Mouse (Mus musculus): ENCODE measurements around the gene Tmem258.
"Not testable (repeated sequence)": the region's sequence is repeated elsewhere in the genome, so short reads cannot be mapped to it uniquely, and the experiment has no call there.

Gene Tmem258

GRCm38 (mm10) chr19:10203848-10204615, at the start of gene Tmem258, which contains the start of gene Fen1:
Gene Tmem258, plus strand, starts transcription at chr19:10204014.
Gene Fen1, minus strand, starts transcription at chr19:10204169.
- DNase-seq (ENCODE audit: extremely low spot score, low read depth, low spot score), result peak; percentile 77

- DNase-seq (ENCODE audit: extremely low spot score, low read depth, low spot score), result no peak
Observed at GRCm38 (mm10) chr19:10157725-10158124, 46.1 kb upstream of the Tmem258 start.

DNA sequence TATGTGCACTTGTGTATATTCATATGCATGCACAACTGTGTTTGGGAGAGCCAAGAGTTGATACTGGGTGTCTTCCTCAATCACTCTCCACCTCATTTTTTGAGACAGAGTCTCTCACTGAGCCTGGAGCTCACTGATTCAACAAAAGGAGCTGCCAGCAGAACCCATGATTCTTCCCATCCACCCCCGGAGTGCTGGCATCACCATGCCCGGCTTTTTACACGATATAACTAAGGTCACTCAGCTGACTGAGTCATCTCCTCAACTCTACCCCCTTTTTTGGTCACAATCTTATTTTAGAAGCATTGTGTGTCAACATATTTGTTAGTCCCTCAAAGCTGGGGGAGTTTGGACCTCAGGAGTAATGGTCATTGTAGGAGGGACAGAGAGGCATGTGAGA, 39.9 kb upstream of the Tmem258 start:
- no peak for DNase-seq (ENCODE audit: extremely low spot score, low read depth, low spot score)

- DNase-seq (ENCODE audit: extremely low spot score, low read depth, low spot score), result not testable (repeated sequence)
Observed at GRCm38 (mm10) chr19:10165928-10166327, 37.9 kb upstream of the Tmem258 start.

DNA sequence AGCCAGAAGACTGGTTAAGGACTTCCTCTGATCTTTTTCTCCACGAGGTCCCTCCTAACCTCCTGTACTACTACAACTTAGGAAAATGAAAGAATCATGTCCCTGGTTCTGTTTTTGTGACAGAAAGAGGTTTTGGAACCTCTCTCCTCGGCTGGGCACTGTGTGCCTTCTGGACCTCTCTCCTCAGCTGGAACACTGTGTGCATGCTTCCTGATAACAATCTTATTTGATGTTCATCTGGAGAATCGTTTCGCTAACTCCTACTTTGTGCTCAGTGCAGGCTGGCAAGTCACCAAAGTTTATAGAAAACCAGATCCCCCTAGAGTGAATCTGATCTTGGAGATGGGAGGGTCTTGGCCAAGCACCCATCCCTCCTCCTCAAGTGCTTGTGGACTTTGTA, 36.7 kb upstream of the Tmem258 start:
- no peak for DNase-seq (ENCODE audit: extremely low spot score, low read depth, low spot score)

DNA sequence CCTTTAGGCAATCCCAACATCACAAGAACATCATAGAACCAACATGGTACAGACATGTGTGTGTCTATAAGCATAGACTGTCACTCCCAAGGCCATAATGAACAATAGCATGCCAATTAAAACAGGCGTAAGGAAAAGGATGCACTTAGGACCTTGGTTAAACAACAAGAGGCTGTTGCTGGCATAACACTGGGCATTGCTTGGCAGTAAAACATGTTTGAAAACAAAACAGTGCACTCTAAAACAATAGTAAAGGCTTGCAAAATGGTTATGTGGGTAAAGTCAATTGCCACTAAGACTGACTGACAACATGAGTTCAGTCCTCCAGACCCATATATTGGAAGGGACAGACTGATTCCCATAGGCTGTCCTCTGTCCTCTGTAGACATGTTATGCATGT, 35.9 kb upstream of the Tmem258 start:
- DNase-seq (ENCODE audit: extremely low spot score, low read depth, low spot score), result no peak

- no peak for DNase-seq (ENCODE audit: extremely low spot score, low read depth, low spot score)
Observed at GRCm38 (mm10) chr19:10168441-10168840, 35.4 kb upstream of the Tmem258 start.

GRCm38 (mm10) chr19:10169179-10169578, 34.6 kb upstream of the Tmem258 start:
- DNase-seq (ENCODE audit: extremely low spot score, low read depth, low spot score), result no peak

DNA sequence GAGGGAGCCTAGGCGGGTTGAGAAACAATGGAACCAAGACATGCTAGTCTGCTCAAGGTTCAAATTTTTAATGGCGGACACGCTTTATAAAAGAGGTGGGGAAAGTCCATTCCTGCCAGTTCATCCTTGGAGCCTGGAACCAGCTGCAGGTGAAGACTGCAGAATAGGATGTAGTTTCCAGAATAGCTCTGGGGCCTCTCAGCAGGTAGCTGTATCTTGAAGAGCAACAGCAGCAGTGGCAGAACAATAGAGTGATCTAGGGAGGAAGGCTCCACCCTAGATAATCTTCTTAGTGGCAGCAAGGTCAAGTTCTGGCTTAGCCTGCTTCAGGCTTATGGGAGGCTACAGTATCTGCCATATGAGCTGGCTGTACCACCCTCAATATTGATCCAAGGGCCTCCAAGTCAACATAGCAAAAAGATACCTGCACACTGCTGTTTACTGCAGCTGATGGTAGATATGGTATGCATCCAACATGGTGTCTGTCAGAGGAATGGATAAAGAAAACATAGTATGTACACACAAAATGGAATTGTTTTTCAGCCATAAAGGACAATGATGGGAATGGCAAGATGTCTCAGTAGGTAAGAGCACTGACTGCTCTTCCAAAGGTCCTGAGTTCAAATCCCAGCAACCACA, 34.0 kb upstream of the Tmem258 start:
- not testable (repeated sequence) for DNase-seq (ENCODE audit: extremely low spot score, low read depth, low spot score)

DNA sequence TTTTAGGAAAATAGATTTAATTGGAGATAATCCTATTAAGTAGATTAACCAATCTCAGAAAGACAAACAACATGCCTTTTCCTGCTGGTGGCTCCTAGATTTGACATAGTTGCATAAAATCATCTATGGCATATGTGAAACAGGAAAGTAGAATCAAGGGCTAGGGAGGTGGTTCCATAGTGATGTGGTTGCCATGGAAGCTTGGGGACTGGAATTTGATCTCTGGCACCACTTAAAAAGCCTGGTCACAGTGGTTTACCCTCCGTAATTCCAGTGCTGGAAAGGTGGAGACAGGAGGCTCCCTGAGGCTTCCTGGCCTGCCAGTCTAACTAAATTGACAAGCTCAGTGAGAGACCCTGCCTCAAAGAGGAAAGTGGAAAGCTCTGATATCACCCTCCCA, 33.3 kb upstream of the Tmem258 start:
- no peak for DNase-seq (ENCODE audit: extremely low spot score, low read depth, low spot score)

DNA sequence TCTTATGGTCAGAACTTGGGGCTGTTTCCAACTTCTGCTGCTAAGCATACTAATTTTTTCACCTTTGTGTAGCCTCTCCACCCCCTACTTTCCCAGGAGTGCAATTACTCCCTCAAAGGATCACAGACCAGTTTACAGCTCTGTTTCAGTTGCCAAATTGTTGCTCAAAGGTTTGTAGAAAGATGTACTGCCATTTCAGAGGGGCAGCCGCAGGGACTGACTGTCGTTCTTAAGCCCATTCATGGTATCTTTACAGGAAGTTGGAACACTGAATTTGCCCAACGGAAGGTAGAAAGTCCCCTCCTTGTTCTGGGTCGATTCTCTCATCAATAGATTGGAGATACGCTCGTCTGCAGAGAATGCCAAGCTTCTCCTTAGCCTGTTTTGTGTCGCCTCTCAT, 32.5 kb upstream of the Tmem258 start:
- DNase-seq (ENCODE audit: extremely low spot score, low read depth, low spot score), result no peak

- DNase-seq (ENCODE audit: extremely low spot score, low read depth, low spot score), result no peak
Observed at GRCm38 (mm10) chr19:10171846-10172245, 32.0 kb upstream of the Tmem258 start.

- DNase-seq (ENCODE audit: extremely low spot score, low read depth, low spot score), result no peak
Observed at GRCm38 (mm10) chr19:10173116-10173718, 30.6 kb upstream of the Tmem258 start.

- DNase-seq (ENCODE audit: extremely low spot score, low read depth, low spot score), result no peak
Observed at GRCm38 (mm10) chr19:10173844-10174539, 29.8 kb upstream of the Tmem258 start.

DNA sequence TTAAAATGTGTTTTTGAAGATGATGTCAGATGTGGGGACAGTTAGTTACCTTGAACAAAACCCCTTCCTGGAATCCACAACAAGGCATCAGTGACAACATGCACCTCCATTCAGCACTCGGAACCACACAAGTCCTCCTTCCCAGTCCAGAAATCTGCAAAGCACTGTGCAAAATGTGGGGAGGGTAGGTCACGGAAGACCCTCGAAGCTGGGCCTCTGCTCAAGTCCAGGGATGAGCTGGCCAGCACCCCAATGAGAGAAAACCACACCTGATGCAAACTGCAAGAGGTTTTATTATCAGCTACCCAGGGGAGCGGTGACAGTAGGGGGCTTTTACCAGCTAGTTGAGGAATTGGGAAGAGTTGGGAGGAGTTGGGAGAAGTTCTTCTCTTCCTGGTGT, 28.9 kb upstream of the Tmem258 start:
- DNase-seq (ENCODE audit: extremely low spot score, low read depth, low spot score), result no peak

DNA sequence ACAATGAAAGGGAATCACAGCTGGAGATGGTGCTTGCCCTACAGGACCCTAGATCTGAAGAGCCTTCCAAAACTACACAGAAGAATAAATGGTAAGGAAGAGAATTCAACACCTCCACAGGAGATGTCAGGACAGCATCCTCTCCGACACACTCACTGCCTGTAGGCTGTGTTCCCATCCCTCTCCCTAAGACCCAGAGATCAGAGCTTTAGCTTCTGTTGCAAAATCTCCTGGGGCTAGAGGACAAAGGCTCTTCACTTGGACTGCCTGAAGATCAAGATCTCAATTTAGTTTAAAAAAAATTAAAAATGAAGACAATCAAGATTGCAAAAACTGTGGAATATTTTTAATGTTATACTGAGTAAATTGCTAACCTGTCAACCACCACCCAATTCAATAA, 27.3 kb upstream of the Tmem258 start:
- no peak for DNase-seq (ENCODE audit: extremely low spot score, low read depth, low spot score)

DNA sequence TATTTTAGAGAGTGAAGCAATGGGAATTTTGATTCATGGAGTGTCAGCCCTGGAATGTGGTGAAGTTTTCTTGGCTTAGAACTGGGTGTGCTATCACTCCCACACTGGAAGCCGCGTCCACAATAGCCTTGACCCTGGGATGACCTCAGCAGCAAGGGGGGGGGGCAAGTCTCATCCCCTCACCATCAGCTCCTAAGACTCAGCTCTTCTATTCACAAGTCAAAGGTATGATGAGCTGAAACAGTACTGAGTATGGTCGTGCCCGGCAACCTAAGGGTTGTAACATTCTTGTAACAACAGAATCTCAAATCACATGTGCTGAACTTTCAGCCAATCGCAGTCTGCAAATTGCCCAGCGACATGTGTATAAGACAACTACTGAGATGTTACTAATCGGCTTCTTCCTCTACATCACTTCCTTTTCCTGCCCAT, 26.9 kb upstream of the Tmem258 start:
- DNase-seq (ENCODE audit: extremely low spot score, low read depth, low spot score), result no peak

GRCm38 (mm10) chr19:10181225-10181624, 22.6 kb upstream of the Tmem258 start:
- no peak for DNase-seq (ENCODE audit: extremely low spot score, low read depth, low spot score)

GRCm38 (mm10) chr19:10182142-10182541, 21.7 kb upstream of the Tmem258 start:
- DNase-seq (ENCODE audit: extremely low spot score, low read depth, low spot score), result no peak

DNA sequence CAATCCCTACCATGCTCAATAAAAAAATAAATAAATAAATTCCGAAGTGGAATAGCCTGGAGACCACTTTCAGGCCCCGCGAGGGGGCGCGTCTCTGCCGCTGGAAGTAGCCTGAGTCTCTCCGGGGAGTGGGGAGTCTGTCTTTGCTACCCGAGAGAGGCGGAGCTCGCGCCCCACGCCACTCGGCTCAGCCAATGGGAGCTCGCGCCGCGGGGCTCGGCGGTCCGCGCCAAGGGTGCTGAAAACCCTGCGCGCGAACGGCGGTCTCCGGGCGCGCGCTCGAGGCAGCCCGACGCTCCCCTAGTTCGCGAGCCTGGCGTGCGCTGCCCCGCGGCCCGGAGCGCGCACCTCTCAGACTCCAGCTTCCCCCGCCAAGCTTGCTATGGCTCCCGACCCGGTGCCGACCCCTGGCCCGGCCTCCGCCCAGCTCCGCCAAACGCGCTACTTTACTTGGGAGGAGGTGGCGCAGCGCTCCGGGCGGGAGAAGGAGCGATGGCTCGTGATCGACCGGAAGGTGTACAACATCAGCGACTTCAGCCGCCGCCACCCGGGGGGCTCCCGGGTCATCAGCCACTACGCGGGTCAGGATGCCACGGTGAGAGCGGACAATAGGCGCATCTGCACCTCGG, 21.0 kb upstream of the Tmem258 start, which contains the start of gene Fads1:
Fads1 (plus strand) TSS at position 219 of the 629 bp plus-strand sequence.
- peak; percentile 73 for DNase-seq (ENCODE audit: extremely low spot score, low read depth, low spot score)

Data from hindlimb bud, embryonic 11.5 days (tissue).